Mouse (Mus musculus): ENCODE results near the gene Sapcd1. TPM values are rescaled to one million over a fixed set of nuclear protein-coding genes. Genes with fewer than 3 reads are reported as not detected.
A peak's percentile ranks its signal among the peaks of the same experiment; 100 is the strongest.

The Sapcd1 gene
- polyA plus RNA-seq, 1 experiment from 2014 or later, result 0.64 TPM

DNA sequence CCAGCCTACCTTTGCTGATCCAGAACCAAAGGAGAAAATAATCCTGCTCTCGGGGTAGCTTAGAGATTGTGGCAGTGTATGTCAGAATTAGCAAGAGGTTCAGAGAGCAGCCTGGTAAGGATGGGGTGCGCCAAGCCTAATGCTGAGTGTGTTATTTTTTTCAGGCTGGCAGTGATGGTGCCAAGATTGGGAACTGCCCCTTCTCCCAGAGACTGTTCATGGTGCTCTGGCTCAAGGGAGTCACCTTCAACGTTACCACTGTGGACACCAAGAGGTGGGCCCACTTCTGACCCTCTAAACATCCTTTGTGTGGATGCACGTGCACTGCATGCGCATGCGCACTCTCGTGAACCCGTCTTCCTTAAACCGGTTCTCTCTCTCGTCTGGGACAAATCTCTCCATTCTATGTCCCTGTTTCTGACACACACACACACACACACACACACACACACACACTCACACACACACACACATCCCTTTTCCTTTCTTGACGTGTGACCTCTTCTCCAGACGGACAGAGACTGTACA is 24.5 kb upstream of the Sapcd1 start:
- no peak for TF ChIP-seq CTCF (IDR thresholded peaks at IDR 0.05)
- ATAC-seq, result no peak
- ChIA-PET CTCF (interaction anchor here (0.9 kb wide), 1 partner anchor 31 kb away, joined by 4 read pairs; no protein-coding TSS in a partner anchor), POLR2A (interaction anchor here (0.8 to 1.8 kb wide), 5 partner anchors 8 to 59 kb away, joined by 3 to 9 read pairs (median 4); no protein-coding TSS in a partner anchor)
- H3K27me3 ChIP-seq, result no peaks in the 10 kb centered on the region
- no peak for DNase-seq (ENCODE audit: low read depth, low spot score)
- in situ Hi-C loops (cut with MboI; ENCODE audit: low pct_unique_long_range_greater_than_20kb), result no loop called here

DNA sequence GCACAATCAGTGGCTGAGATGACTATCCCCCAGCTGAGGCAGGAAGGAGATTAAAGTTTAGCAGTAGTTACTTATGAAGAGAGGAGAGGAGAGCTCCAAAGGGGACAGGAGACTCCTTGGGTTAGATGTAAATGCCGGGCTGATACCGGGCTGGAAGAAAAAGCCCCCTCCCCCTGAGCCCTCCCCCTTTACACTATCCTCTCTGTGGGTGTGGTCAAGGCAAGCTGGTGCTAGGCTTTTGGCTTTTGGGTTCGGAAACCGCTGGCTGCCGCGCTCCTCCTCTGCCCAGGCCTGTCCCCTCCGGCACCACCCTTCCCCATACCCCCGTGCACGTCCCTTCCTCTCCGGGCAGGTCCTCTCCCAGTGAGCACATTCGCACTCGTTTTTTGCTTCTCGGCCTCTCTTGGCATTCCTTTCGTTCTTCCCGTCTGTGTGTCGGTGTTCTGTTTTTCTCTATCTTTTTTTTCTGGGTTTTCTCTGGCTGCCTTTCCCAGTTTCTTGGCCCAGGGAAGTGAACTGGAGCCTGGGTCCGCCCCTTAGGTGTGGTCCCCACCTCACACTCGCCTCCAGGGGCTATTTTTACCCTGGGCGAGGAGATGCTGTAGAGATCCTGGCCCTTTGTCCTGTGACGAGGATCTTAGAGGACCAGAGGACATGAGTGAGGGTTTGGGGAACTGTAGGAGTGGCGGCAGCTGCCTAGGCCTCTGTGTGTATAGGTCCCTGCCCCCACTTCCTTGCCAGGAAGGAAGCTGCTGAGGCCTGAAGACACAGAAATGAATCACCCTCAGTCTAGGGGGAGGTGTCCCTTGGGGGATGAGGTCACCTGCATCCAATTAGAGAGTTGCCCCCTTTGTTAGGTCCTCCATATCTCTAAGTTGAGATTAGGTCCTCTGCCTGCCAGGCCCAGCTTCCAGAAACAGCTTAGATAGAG is 23.6 kb upstream of the Sapcd1 start:
- TF ChIP-seq CTCF (IDR thresholded peaks at IDR 0.05), result no peak
- DNase-seq (ENCODE audit: low read depth, low spot score) (no peak), ATAC-seq (peak; percentile 48)
- ChIA-PET CTCF (interaction anchor here (0.6 to 1.1 kb wide), 3 partner anchors 9 to 30 kb away, joined by 3 to 4 read pairs (median 3); no protein-coding TSS in a partner anchor), POLR2A (interaction anchor here (0.7 to 1.8 kb wide), 7 partner anchors 8 to 94 kb away, joined by 3 to 9 read pairs (median 3); no protein-coding TSS in a partner anchor)
- H3K27me3 ChIP-seq, result no peaks in the 10 kb centered on the region
- in situ Hi-C loops (cut with MboI; ENCODE audit: low pct_unique_long_range_greater_than_20kb), result no loop called here

DNA sequence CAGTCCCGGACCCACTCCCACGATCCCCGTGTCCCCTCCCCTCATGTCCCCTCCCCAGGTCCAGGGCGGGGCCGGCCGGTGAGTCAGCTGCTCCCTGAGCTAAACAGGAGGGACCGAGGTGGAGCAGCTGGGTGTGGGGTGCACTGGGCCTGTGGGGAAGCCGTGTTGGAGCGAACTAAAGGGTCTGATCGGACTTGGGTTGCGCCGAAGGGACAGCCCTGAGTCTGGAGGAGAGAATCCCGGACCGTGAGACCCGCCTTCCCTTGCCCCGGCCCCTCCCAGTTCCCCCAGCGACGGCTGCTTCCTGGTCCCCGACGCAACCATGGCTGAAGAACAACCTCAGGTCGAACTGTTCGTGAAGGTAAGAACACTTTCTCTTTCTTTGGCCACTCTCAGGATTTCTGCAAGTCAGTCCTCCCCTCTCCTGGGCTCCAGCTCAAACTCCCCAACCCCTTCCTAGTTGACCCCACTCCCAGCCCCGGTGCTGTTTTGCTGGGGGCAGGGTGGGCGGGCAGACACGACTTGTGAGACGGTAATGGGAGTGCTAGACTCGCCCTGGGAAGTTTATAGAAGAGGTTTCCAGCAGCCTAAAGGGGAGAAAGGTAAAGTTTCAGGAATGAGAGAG is 22.4 kb upstream of the Sapcd1 start:
- ATAC-seq (peak; percentile 28), DNase-seq (ENCODE audit: low read depth, low spot score) (no peak)
- in situ Hi-C loops (cut with MboI; ENCODE audit: low pct_unique_long_range_greater_than_20kb), result no loop called here
- no peak for TF ChIP-seq CTCF (IDR thresholded peaks at IDR 0.05)
- H3K27me3 ChIP-seq, result no peaks in the 10 kb centered on the region
- ChIA-PET CTCF (interaction anchor here (1.9 kb wide), 1 partner anchor 29 kb away, joined by 6 read pairs; no protein-coding TSS in a partner anchor), POLR2A (interaction anchor here (0.7 to 1.2 kb wide), 4 partner anchors 9 to 50 kb away, joined by 3 to 4 read pairs (median 3); partner anchors contain the start of gene Ddah2)

DNA sequence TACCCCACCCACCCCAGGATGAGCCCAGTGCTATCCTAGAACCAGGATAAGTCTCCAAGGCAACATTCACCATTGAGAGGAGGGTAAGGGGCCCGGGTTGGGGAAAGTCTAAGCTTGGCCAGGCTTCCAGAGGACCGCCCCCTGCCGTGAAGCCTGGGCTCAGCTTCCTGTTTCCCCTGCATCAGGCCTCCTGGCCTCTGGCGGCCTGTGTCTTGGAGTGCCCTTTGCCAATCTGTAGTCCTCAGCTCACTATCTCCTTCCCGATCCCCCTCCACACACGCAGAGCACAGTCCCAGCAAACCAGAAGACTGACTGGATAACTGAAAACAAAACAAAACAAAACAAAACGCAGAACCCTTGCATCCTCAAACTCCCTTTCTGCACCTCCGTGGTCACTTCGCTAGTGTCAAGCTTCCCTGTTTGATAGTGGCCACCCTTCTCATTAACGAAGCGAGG is 21.8 kb upstream of the Sapcd1 start, which contains the start of gene Clic1:
Clic1 (plus strand) TSS at position 406 of the 456 bp plus-strand sequence.
- POLR2A ChIA-PET, result interaction anchor here (0.7 to 1.2 kb wide), 4 partner anchors 9 to 49 kb away, joined by 3 to 4 read pairs (median 3); partner anchors contain the start of gene Ddah2
- no peaks in the 10 kb centered on the region for H3K27me3 ChIP-seq
- no peak for ATAC-seq
- CTCF ChIA-PET, result interaction anchor here (0.6 to 1.9 kb wide), 3 partner anchors 20 to 40 kb away, joined by 3 to 6 read pairs (median 3); no protein-coding TSS in a partner anchor
- in situ Hi-C loops (cut with MboI; ENCODE audit: low pct_unique_long_range_greater_than_20kb), result no loop called here
- DNase-seq (ENCODE audit: low read depth, low spot score), result no peak
- TF ChIP-seq CTCF (IDR thresholded peaks at IDR 0.05), result no peak

DNA sequence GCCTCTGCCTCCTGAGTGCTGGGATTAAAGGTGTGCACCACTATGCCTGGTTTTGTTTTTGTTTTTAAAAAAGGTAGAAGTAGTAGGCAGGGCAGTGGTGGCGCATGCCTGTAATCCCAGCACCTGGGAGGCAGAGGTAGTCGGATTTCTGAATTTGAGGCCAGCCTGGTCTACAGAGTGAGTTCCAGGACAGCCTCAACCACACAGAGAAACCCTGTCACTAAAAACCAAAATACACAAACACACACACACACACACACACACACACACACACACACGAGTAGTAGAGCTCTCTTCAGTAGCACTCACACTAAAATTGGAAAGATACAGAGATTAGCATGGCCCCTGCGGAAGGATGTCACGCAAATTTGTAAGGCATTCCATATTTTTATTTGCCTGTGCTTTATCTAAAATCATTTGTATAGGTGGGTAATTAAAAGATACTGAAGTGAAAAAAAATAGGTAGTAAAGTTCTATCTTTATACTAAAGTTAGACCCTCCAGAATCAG is 21.2 kb upstream of the Sapcd1 start:
- no peak for ATAC-seq
- ChIA-PET POLR2A (interaction anchor here (1.2 kb wide), 1 partner anchor 10 kb away, joined by 4 read pairs; the partner anchor contains the start of gene Ddah2), CTCF (interaction anchor here (0.6 to 1.9 kb wide), 3 partner anchors 19 to 40 kb away, joined by 3 to 6 read pairs (median 3); no protein-coding TSS in a partner anchor)
- in situ Hi-C loops (cut with MboI; ENCODE audit: low pct_unique_long_range_greater_than_20kb), result no loop called here
- DNase-seq (ENCODE audit: low read depth, low spot score), result no peak
- H3K27me3 ChIP-seq, result no peaks in the 10 kb centered on the region
- TF ChIP-seq CTCF (IDR thresholded peaks at IDR 0.05), result no peak

DNA sequence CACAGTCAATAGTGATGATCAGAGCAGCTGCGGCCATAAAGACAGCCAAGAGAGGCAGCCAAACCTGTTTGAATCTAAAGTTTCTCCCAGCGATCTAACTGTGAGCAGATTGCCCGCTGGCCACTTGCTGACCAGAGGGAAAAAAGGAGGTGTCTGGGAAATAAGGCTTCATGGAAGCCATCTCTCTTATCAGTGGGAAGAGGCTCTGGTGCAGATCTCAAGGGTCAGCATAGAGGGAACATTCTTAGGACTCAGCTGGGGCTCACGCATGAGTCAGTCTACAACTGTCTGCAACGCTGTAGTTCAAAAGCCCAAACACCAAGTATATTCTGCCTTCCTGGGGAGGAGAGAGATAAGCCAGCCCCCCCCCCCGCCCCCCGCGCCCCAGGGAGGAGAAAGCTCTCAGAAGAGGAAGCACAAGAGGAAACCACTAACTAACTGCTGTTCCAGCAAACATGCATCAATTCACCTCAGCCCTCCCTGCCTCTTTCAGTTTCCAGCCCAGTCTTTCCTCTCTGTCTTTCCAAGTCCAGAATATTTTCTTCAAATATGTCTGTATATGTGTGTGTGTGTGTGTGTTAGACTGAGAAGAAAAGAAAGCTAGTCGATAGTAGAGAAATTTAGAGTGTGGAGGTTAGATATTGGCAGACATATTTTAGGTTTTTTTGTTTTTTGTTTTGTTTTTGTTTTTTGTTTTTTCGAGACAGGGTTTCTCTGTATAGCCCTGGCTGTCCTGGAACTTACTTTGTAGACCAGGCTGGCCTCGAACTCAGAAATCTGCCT is 20.5 kb upstream of the Sapcd1 start:
- CTCF ChIA-PET, result interaction anchor here (1.9 kb wide), 1 partner anchor 27 kb away, joined by 6 read pairs; no protein-coding TSS in a partner anchor
- DNase-seq (ENCODE audit: low read depth, low spot score) (no peak), ATAC-seq (no peak)
- H3K27me3 ChIP-seq, result no peaks in the 10 kb centered on the region
- no peak for TF ChIP-seq CTCF (IDR thresholded peaks at IDR 0.05)
- in situ Hi-C loops (cut with MboI; ENCODE audit: low pct_unique_long_range_greater_than_20kb), result no loop called here
- POLR2A ChIA-PET, result interaction anchor here (0.8 to 1.4 kb wide), 4 partner anchors 10 to 78 kb away, joined by 3 to 9 read pairs (median 4); partner anchors contain the start of genes D17H6S53E and Ddah2

DNA sequence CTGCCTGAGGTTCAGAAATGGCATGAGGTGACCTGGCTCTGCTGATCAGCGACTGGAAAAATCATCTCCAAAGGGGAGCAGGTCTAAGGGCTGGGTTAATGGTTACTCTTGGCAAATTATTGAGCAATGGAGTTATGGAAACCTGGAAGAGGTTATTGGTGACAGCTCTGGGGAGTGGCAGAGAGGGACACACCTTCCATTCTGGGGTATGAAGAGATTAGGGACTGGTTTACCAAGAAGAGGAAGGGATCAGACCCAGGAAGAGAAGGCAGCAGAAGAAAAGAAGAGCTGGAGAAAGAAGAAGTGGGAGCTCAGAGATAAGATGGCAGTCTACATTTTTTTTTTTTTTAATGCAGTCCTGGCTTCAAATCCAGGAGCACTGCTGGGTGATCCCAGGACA is 19.9 kb upstream of the Sapcd1 start:
- POLR2A ChIA-PET, result interaction anchor here (0.6 to 1.4 kb wide), 5 partner anchors 11 to 79 kb away, joined by 3 to 9 read pairs (median 3); partner anchors contain the start of genes D17H6S53E and Ddah2
- no peak for TF ChIP-seq CTCF (IDR thresholded peaks at IDR 0.05)
- no peaks in the 10 kb centered on the region for H3K27me3 ChIP-seq
- CTCF ChIA-PET, result interaction anchor here (1.9 kb wide), 1 partner anchor 26 kb away, joined by 6 read pairs; no protein-coding TSS in a partner anchor
- no peak for ATAC-seq
- DNase-seq (ENCODE audit: low read depth, low spot score), result no peak
- in situ Hi-C loops (cut with MboI; ENCODE audit: low pct_unique_long_range_greater_than_20kb), result no loop called here

DNA sequence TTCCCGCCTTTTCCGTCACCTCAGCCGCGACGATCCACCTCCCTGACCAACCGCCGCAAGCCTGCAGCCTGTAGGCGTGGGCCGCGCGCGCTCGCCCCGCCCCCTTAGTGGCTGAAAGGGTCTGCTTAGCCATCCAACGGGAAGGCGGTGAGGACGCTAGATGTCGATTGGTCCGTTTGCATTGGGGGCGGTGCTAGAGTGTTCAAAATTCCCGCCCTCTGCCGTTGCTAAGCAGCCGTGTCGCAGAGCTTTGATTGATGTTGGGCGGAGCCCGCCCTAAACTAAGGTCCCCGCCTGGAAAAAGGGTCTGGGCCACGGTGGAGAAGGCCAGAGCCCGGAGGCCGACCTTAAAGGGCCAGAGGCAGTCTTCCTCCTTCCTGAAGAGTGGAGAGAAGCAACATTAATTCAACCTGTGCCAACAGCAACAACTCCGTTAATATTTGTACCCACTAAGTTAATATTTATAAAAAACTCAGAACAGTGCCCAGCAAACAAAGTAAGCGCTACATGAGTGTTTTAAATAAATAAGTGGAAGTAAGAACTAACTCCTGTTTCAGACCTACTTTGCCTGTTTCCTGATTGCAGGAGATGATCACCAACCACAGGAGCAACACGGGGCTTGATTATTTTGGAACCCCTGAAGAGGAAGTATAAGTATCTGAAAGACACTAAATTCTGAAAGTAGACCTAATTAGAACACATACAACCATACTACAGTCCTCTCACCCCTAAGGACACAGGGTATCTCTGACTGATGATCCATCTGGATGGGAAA is 19.1 kb upstream of the Sapcd1 start, which contains the start of gene Msh5:
Msh5 (minus strand) TSS at position 65 of the 775 bp plus-strand sequence.
- ATAC-seq, result peak; percentile 87
- CTCF ChIA-PET, result interaction anchor here (1.4 to 1.9 kb wide), 2 partner anchors 17 to 26 kb away, joined by 4 to 6 read pairs; no protein-coding TSS in a partner anchor
- no peaks in the 10 kb centered on the region for H3K27me3 ChIP-seq
- POLR2A ChIA-PET, result interaction anchor here (0.6 to 0.8 kb wide), 2 partner anchors 19 to 25 kb away, joined by 3 read pairs; partner anchors contain the start of gene Sapcd1
- DNase-seq (ENCODE audit: low read depth, low spot score), result peak; percentile 93
- in situ Hi-C loops (cut with MboI; ENCODE audit: low pct_unique_long_range_greater_than_20kb), result no loop called here
- TF ChIP-seq CTCF (IDR thresholded peaks at IDR 0.05), result no peak

Measured in Patski (cell line).